Mouse (Mus musculus) neural tube, embryonic 10.5 days (tissue): ENCODE results near the gene Lcn6.
A peak's percentile ranks its signal among the peaks of the same experiment; 100 is the strongest.
"Not testable (repeated sequence)": the region's sequence is repeated elsewhere in the genome, so short reads cannot be mapped to it uniquely, and the experiment has no call there.

Experiments used
- DNase-seq: peaks from one replicate; pipeline ENCODE4 v3.0.0-alpha.2; 2017; ENCODE audit warnings: low spot score; ENCODE audit errors: extremely low spot score

Lcn6 gene

DNA sequence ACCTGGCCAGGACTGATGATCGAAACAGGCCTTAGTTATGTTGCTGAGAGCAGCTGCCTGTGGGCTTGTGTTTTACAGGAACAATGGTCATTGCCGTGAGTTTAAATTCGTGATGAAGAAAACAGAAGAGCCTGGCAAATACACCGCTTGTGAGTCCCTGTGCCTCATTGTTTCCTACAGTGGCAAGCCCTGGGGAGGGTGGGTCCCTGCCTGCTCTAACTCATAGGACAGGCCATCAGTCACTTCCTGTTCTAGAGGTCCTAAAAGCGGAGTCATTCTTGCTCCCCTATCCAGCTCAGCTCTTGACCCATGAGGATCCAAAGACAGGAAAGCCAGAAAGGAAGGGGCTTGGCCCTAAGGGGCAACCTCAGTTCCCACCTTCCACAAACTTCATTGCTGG lies 24.4 kb downstream of the Lcn6 start:
- DNase-seq: no peak

DNA sequence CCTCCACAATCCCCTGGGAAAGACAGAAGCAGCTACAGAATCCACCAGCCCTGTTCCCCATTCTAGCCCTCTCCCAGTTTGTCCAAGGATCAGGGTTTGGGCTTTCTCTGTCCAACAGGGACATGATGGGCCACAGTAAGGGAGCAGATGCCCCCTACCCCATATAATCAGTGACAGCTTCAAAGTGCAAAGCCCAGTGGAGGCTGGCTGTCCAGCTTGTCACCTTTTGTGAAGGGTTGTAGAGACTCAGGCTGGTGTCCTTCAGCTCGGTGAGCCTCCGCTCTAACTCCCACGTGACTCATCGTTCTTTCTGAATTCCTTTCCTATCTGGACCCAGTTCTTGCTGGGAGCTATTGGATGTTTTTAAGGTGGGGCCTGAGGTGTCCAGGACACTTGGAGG lies 27.1 kb downstream of the Lcn6 start:
- no peak for DNase-seq

DNA sequence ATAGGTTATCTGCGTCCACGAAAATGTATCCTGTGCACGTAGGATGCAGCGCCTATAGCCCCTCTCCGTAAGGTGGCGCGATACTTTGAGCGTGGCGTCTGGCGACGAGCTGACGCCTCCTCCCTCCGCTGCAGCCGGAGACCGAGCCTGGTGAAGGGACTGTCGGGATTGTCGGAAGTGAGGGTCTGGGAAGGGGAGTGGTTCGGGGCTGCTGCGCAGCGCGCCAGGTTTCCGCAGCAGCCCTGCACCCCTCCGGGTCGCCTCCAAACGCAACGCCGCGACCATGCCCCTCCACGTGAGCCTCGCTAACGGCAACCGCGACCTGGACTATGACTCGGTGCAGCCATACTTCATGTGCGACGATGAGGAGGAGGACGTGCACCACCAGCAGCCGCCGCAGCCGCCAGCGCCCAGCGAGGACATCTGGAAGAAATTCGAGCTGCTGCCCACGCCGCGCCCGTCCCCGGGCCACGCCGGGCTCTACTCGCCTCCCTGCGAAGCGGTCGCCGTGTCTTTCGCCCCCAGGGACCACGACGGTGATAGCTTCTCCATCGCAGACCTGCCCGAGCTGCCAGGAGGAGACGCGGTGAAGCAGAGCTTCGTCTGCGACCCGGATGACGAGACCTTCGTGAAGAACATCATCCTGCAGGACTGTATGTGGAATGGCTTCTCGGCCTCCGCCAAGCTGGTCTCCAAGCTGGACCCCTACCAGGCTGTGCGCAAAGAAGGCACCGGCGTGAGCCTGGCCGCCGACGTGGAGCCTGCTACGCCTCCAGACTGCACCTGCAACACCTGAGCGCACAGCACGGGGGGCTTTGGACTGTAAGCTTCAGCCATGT lies 30.3 kb downstream of the Lcn6 start, which contains the start of gene Bmyc:
Gene Bmyc, plus strand, starts transcription at position 97 of the 839 bp plus-strand sequence.
- peak; percentile 85 for DNase-seq

DNA sequence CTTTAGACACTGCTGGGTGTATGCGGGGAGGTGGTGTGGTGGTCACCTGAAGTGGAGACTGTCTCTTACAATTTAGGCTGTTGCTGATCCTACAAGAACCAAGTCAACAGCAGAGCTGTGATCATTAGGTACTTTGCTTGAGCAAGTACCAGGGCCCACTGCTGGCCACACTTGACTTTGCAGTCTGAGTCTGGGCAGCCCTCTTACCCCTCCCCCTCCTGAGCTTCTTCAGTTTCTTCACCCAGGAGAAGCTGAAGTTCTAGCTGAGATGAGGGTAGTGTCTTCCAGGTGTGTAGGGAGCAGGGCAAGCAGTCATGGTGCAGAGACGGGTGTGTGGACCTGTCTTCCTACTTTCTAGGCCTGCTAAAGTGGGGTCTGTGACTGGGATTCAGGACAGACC lies 31.5 kb downstream of the Lcn6 start:
- peak; percentile 20 for DNase-seq

DNA sequence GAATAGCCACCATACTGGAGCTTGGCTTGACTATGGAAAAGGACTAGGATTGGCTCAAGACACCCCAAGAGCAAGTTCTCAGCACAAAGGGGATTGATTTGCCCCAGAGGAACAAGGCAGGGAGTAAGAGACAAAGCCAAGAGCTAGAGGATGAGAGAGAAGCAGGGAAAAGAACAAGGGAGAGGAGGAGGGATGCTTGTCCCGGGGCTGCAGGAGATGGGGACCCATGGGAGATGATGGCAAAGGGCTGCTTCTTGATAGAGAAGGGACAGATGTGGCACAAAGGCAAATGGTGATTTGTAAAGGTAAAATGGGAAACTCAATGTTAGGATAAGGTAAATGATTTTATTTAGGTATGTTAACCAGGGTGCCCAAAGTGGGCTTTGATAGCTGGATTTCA lies 32.5 kb downstream of the Lcn6 start:
- peak; percentile 10 for DNase-seq

DNA sequence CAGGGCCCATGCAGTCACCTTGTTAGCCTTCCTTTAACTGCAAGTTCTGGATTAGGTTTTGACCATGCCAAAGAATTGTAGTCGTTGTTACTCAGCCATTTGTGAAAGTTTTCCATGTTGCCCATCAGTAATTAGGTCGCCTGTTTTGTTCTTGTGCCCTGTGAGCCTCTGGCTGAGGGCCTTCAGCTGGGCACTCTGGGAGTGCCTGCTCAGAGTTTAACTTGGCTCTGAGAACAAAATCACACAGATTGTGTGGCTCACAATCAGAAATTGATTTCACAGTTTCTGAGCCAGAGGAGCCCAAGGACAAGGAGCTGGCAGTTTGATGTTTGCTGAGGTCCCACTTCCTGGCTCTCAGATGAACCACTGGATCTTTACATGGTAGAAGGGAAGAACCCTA lies 33.2 kb downstream of the Lcn6 start:
- DNase-seq: not testable (repeated sequence)

DNA sequence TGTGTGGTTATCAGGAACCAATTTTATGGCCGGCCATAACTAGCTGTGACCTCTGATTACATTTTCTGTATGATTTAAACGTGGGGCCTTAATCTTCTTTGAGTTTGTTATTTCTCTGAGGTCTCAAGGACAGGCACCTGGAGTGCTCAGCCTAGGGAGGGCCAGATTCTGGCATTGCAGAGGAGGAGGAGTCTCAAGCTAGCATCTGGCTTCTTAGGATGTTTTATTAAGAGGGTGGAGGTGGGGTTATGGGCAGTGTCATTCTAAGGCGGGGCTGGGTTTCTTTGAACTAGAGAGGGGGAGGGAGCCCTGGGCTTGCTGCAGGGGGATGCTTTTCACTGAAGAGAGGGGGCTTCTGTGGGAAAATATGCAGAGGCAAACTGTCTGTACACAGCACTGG lies 35.1 kb downstream of the Lcn6 start:
- DNase-seq: not testable (repeated sequence)

DNA sequence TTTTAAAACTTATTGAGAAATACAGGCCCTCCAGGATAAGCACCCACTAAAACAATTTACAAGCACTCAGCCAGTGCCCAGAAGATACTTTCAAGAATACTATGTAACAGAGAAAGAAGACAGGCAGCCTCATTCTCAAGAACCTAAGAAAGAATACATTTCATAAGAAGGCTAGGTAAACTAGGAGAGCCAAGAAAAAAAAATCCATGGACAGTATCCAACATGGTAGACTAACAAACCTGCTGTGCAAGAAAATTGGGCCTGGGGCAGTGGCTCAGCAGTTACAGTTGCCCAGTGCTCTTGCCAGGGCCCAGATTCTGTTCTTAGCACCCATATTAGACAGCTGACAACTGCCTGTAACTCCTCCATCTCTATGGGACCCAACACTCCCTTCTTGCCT lies 40.6 kb downstream of the Lcn6 start:
- DNase-seq: no peak
